Mouse (Mus musculus): ENCODE measurements around the gene Fxyd7. TPM values are rescaled to one million over a fixed set of nuclear protein-coding genes. Genes with fewer than 3 reads are reported as not detected.

Fxyd7 gene
- polyA plus RNA-seq (2012), result 0.36 and 1.3 TPM in 2 replicates

DNA sequence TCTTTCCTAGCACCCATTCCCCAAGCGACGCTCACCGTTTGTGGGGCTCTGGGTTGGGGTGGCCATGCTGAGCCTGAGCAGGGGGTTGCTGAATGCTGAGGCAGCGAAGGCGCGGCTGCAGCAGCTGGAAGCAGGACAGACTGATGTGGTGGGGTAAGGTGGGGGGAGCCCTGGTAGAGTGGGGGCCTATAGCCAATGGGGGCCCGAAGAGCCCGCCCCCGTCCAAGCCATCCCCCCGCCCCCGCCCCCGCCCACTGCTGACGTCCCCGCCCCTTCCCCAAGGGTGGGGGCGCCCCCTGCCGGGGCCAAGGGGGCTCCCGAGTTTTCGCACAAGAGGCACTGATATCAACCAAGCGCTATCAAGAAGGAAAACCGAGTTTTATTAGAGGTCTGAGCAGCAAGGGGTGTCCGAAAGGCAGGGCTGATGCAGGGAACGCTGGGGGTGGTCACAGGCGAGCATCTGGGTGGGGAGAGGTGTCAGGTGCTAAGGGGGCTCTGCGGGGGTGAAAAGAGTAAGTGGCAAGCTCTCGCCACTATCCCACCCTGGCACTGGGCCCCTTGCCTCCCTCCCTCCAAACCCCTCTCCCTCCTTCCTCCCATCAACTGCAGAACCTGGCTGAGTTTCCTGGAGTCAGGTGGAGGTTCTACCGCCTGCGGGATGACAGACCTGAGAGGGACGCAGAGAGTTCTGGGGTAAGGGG, at the start of gene Fxyd7:
Fxyd7 (minus strand) TSS at position 147 of the 701 bp plus-strand sequence.

DNA sequence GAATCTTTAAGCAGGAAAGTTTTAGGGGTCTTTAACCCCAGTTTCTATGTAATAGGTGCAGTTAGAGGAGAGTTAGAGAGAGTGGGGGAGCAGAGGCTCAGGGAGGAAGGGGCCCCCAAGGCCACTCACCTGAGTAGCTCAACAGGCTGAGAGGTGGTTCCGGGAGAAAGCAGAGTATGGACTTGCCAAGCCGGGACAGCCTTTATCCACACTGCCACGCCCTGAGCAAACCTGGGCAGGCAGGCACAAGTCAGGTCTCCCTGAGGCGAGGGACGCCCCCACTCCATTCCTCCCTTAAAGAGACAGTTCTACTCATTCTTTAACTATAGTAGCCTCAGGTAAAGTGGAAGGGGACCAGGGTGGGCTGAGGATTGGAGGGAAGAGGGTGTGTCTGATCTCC, 25.2 kb upstream of the Fxyd7 start, which contains the start of gene Fxyd3:
Fxyd3 (minus strand) TSS at position 213 of the 400 bp plus-strand sequence.

DNA sequence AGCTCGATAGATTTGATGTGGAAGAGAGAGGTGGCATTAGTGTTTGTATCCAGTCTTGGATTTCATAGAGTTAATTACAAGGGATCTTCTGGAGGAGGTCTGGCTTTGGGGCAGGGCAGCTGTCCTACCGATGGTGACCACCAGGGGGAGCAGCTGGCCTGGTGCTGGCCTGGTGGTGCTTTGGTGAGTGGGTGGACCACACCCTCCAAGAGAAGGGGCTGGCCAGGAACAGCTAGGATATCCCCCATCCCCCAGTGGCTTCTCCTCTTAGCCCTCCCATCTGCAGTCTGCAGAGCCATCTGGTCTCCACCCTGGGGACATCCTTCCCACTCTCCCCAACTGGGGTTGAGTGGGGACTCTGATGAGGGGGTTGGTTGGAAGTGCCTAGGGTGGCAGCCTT, 7.8 kb upstream of the Fxyd7 start, which contains the start of gene Lgi4:
Lgi4 (plus strand) TSS at position 235 of the 400 bp plus-strand sequence.

DNA sequence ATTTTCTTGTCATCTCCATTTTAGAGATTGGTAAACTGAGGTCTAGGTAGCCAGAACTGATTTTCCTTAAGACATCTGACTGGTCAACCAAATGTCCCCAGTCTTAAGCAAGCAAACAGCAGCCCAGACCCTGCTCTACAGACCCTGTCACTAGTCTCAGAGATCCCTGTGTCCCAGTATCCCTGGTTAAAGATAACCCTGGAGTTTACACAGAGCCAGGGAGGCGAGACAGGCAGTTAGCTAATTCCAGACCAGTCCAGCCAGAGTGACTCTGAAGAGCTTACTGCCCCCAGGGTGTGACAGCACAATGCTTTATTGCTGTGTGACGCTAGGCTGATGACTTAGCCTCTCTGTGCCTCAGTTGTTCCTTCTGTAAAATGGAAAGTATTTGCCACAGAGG, 5.8 kb upstream of the Fxyd7 start, which contains the start of gene Fxyd1:
Fxyd1 (minus strand) TSS at position 129 of the 400 bp plus-strand sequence.

DNA sequence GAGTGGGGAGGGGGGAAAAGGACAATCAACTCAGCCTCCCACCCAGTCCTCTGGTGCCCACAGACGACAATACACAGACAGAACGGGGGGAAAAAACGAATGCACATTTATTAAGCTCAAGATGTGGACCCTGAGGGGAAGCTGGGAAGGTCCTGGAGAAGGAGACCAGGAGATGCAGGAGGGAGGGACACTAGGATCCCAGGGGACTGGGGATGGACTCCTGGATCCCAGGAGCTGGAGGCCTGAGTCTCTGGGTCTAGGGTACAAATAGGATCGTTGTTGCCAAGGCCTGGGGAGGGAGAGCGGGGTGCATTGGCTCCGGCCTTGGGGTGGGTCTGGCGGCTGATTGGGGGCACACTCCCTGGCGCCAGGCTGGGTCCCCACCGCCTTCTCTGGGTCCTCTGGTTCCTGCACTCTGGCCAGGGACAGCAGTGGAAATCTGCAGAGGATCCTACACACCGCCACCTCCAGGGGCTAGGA, 8.8 kb downstream of the Fxyd7 start, which contains the start of gene Fxyd5:
Fxyd5 (minus strand) TSS at position 51 of the 480 bp plus-strand sequence.

Other genes with a start within 250 kb of the Fxyd7 start
- gene Ffar2, start 227.7 kb downstream of the Fxyd7 start, polyA plus RNA-seq (2012), result 11.4 and 19.2 TPM in 2 replicates
- not detected in 2 replicates for gene Ffar3, start 195.3 kb downstream of the Fxyd7 start, polyA plus RNA-seq (2012)
- 0.10 and 0.13 TPM in 2 replicates for gene Ffar1, start 189.9 kb downstream of the Fxyd7 start, polyA plus RNA-seq (2012)
- gene Cd22, start 171.1 kb downstream of the Fxyd7 start, polyA plus RNA-seq (2012), result 5.0 and 5.4 TPM in 2 replicates
- gene Mag, start 136.6 kb downstream of the Fxyd7 start, polyA plus RNA-seq (2012), result 0.37 and 0.72 TPM in 2 replicates
- not detected in 2 replicates for gene Hamp2, start 126.8 kb downstream of the Fxyd7 start, polyA plus RNA-seq (2012)
- gene Hamp, start 107.4 kb downstream of the Fxyd7 start, polyA plus RNA-seq (2012), result not detected in 2 replicates
- 169 and 182 TPM in 2 replicates for gene Usf2, start 94.7 kb downstream of the Fxyd7 start, polyA plus RNA-seq (2012)
- gene Lsr, start 78.0 kb downstream of the Fxyd7 start, polyA plus RNA-seq (2012), result 1.3 and 1.5 TPM in 2 replicates
- 0.08 TPM in 1 of 2 replicates, not detected in the other for gene Fam187b, start 77.7 kb downstream of the Fxyd7 start, polyA plus RNA-seq (2012)
- 870 and 944 TPM in 2 replicates for gene Fxyd5, start 9.0 kb downstream of the Fxyd7 start, polyA plus RNA-seq (2012)
- 4.9 and 6.1 TPM in 2 replicates for gene Fxyd1, start 5.7 kb upstream of the Fxyd7 start, polyA plus RNA-seq (2012)
- gene Lgi4, start 7.9 kb upstream of the Fxyd7 start, polyA plus RNA-seq (2012), result 0.01 TPM in 1 of 2 replicates, not detected in the other
- not detected in 2 replicates for gene Fxyd3, start 25.2 kb upstream of the Fxyd7 start, polyA plus RNA-seq (2012)
- 25.3 and 28.7 TPM in 2 replicates for gene Hpn, start 63.8 kb upstream of the Fxyd7 start, polyA plus RNA-seq (2012)
- 4.3 TPM in 2 replicates for gene Scn1b, start 75.5 kb upstream of the Fxyd7 start, polyA plus RNA-seq (2012)
- 206 and 233 TPM in 2 replicates for gene Gramd1a, start 104.4 kb upstream of the Fxyd7 start, polyA plus RNA-seq (2012)
- gene Scgb2b2, start 239.0 kb upstream of the Fxyd7 start, polyA plus RNA-seq (2012), result not detected in 2 replicates
- gene Scgb1b2, start 240.4 kb upstream of the Fxyd7 start, polyA plus RNA-seq (2012), result not detected in 2 replicates